Mouse (Mus musculus) brain, embryonic 14.5 days (tissue): ENCODE results near the gene Jhy.

Experiments used
- CTCF ChIP-seq: fragments of 200-500 bp; IDR thresholded peaks from 2 replicates; pipeline ENCODE4 v1.5.1; 2012; ENCODE audit warnings: inconsistent platforms, mild to moderate bottlenecking, moderate library complexity, borderline replicate concordance; ENCODE audit not compliant: insufficient read depth, insufficient read length; ENCODE audit errors: extremely low read depth
- POLR2A ChIP-seq: fragments of 200-500 bp; IDR thresholded peaks from 2 replicates; pipeline ENCODE4 v1.6.1; 2012; ENCODE audit warnings: mild to moderate bottlenecking, inconsistent platforms, borderline replicate concordance; ENCODE audit not compliant: poor library complexity, insufficient read depth, insufficient read length, severe bottlenecking; ENCODE audit errors: extremely low read depth

DNA sequence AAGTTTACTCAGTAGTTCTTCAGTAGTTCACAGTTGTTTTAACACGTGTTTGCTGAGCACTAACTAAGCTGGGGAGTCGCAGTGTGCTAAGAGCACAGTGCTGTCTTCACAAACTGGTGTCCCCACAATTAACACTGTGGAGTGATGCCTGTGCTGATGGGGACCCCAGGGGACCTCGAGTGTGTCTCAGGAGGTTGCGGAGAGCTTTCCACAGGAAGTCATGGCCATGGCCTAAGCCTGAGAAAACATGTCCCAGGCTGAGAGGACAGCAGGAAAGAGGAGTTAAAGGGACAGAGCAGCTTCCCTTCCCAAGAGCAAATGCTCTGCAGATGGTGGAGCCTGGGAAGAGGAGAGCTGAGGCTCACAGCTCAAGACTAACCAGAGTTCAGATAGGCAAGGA is 16.8 kb downstream of the Jhy start:
- TF ChIP-seq POLR2A (no peak), CTCF (no peak)
